Mouse (Mus musculus): Measurements from ENCODE around the gene Plekhj1.

Gene Plekhj1

DNA sequence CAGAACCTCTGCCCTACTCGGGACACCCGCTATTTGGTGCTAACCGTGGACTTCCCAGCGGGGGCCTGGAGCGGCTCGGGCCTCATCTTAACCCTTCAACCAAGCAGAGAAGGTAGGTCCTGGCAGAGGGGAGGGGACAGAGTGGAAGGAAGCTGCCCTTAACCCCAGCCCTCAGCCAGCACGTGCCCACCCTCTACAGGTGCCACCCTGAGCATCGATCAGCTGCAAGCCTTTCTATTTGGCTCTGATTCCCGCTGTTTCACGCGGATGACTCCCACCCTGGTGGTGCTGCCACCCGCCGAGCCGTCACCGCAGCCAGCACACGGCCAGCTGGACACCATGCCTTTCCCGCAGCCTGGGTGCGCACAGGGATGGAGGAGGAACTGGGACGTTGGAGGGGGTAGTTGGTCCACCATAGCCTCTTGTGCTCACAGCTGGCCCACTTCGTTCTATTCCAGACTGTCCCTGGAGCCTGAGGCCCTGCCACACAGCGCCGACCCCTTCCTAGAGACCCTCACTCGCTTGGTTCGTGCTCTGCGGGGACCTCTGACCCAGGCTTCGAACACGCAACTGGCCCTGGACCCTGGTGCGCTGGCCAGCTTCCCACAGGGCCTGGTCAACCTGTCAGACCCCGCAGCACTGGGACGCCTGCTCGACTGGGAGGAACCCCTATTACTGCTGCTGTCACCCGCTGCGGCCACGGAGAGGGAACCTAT is 8.1 kb upstream of the Plekhj1 start:
- in situ Hi-C loops (cut with MboI; ENCODE audit: unreplicated experiment in 2 of 2): no loop called here

DNA sequence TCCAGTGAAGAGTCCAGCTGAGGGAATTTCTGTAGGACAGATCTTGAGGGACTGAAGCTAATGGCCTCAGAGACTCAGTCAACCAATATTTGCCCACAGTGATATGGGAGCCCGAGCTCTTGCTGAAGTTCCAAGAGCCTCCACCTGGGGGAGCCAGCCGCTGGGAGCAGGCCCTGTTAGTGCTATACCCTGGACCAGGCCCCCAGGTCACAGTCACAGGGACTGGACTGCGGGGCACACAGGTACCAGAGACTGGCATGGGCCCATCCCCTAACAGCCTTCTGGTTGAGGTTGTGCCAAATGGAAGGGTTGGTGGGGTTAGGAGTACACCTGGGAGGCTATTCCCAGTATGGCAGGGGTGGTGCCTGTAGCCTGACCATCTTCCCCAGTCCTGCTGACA is 7.5 kb upstream of the Plekhj1 start:
- in situ Hi-C loops (cut with MboI; ENCODE audit: unreplicated experiment in 2 of 2): no loop called here

DNA sequence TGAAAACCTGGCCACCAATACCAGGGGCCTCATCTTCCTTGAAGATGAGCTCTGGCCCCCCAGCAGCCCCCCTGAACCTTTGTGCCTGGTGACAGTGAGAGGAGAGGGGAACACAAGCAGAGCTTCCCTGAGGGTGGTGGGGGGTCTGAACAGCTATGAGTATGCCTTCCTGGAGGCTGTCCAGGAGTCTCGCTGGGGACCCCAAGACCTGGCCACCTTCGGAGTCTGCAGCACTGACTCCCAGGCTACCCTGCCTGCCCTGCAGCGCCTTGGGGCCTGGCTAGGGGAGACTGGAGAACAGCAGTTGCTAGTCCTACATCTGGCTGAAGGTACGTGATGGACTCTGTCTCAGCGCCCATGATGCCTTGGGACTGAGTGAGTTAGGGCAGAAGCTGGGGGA is 6.9 kb upstream of the Plekhj1 start:
- in situ Hi-C loops (cut with MboI; ENCODE audit: unreplicated experiment in 2 of 2): no loop called here

DNA sequence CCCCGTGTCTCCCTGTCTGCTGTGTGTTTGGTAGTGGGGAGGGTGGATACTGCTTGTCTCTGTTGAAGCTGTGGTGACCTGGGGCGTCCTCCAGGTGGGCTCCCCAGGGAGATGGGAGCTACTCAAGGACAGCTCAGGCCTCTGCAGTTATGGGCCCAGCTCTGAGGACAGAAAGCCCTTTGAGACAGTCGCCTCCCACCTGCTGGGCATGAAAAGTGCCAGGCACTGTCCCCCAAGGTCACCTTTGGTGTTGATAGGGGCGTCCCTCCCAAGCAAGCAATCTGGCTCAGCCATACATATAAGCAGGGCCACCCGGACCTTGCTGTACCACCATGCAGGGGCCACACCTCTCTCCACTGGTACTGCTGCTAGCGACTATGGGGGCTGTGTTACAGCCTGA is 6.5 kb upstream of the Plekhj1 start, which contains the start of gene Amh:
TSS of gene Amh (plus strand) at position 328 of the 400 bp plus-strand sequence.
- in situ Hi-C loops (cut with MboI; ENCODE audit: unreplicated experiment in 2 of 2): no loop called here

DNA sequence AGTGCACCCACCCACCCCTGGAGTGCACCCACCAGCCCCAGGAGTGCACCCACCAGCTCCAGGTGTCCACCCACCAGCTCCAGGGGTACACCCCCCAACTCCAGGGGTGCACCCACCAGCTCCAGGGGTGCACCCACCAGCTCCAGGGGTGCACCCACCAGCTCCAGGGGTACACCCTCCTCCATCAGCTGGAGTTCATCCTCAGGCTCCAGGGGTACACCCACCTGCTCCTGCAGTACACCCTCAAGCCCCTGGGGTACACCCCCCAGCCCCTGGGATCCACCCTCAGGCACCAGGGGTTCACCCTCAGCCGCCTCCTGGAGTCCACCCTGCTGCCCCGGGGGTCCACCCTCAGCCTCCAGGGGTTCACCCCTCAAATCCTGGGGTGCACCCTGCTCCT is 5.9 kb upstream of the Plekhj1 start:
- in situ Hi-C loops (cut with MboI; ENCODE audit: unreplicated experiment in 2 of 2): no loop called here

DNA sequence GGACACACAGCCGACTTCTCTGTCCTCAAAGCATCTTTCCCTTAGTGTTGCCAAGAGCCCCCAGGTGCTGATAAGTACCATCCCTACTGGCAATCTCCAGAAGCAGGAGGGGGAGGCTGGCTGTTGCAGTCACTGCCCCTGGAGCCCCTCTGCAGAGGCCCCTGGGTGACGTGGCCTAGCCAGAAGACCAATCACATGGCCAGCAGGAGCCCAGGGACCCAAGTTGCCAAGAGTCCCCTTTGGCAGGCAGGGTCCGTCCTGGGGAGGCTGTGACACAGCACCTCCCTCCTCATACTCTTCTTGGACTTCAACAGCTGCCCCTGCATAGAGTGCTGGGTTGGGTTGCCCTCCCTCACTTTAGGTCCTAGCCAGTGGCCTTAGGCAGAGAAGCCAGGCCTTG is 4.6 kb upstream of the Plekhj1 start:
- in situ Hi-C loops (cut with MboI; ENCODE audit: unreplicated experiment in 2 of 2): no loop called here

DNA sequence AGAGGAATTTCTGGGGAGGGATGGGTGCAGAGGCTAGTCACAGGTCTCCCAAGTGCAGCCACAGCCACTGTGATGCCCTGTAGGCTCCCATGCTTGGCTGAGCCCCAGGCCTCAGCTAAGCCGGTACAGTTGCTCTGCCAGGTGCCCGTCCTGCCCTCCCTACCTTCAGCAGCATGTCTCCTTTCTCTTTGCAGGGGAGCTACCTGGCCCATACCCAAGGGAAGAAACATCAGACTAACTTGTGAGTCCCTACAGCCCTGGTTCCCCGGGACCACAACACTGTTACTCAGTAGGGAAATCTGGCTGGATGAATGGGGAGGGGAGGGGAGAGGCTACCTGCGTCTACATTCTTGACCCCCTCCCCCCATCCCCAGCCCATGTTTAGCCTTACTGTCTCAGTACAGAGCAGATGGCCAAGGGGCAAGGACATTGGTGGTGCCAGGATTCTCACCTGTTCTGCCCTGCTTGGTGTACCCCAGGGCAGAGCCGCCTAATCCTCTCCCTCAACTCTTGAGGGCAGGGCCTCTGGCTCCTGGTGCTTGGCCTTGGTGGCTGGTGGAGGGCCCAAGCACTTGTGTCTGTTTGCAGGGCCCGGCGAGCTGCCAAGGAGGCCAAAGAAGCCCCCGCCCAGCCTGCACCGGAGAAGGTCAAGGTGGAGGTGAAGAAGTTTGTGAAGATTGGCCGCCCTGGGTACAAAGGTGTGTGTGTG is 3.9 kb upstream of the Plekhj1 start:
- in situ Hi-C loops (cut with MboI; ENCODE audit: unreplicated experiment in 2 of 2): no loop called here

DNA sequence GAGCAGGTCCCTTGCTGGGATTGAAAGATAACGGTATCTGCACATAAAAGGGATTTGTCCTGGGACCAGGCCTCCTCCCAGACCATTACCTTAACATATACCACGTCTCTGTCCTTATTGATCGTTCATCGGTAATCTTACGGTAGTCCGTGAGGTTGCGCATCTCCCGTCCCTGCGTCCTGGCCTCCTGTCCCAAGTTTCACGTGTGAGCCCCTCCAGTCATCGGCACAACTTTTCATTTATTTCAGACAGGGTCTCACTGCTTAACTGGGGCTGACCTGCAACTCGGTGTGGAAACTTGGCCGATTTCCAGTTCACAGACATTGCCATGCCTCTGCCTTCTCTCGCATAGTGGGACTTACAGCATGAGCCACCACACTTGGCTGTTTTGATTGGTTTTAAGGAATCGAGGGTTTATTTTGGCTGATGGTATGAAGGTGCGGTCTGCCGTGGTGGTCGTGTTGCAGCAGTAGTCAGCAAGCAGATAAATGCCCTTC is 692 bp upstream of the Plekhj1 start:
- in situ Hi-C loops (cut with MboI; ENCODE audit: unreplicated experiment in 2 of 2): no loop called here

DNA sequence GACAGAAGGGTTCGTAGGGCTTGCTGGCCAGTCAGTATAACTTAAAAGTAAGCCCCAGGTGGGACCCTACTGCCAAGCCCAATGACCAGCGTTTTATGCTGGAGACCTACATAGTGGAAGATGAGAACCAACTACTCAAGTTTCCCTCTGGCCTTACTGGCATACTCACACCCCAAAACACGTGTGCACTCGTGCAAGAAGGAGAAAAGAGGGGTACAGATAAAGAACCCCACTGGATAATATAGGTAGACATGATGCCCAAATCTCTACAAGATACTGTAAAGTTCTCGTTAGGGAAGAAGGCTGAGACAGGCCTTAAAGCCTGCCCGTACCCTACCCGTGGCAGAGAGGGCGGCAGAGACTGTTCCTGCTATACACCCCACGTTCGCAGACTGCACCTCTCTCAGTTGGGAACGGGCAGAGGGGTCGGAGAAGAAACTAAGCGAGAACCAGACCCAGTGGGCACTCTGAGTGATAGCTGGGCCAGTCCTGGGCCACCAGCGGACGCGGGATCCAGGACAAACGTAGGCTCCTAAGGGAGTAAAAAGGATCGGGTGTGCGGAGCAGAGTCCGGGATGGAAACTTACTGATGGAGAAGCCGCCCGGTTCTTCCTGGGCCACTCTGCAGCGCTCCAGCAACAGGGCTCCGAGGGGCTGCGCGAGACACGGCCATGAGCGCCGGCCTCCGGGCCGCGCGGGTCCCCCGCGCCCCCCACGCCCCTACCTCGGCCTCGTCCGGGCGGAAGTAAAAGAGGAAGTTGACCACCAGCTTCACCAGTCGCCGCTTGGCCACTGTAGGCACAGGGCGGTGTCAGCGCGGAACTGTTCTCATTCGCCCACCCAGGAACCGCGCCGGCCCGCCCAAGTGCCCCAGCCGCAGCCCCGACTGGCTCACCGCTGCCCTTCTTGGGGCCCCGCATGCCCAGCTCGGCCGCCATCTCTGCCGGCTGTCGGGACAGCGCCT is 958 bp downstream of the Plekhj1 start:
- in situ Hi-C loops (cut with MboI; ENCODE audit: unreplicated experiment in 2 of 2): no loop called here

DNA sequence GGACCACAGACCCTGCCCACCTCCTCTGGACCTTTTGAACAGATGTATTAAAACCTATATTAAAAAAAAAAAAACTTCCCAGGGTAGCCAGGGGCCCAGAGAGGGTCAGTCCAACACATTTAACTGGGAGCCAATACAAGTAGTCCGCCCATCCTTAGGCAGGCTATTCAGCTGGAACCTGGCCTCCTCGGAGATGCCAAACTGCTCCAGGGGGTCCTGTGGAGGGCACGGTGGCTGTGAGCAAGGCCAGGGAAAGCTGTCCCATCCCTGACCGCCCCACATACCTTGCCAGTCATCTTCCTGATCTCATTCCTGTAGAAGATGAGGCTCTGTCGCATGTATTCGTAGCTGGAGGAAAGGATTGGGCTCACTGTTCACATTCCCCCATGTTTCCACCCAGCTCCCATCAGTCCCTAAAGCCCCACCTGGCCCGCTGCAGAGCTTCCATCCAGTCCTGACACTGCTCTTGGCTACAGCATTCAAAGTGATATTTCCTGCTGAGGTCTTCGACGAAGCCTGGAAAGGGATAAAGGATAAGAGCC is 2.0 kb downstream of the Plekhj1 start:
- in situ Hi-C loops (cut with MboI; ENCODE audit: unreplicated experiment in 2 of 2): no loop called here

DNA sequence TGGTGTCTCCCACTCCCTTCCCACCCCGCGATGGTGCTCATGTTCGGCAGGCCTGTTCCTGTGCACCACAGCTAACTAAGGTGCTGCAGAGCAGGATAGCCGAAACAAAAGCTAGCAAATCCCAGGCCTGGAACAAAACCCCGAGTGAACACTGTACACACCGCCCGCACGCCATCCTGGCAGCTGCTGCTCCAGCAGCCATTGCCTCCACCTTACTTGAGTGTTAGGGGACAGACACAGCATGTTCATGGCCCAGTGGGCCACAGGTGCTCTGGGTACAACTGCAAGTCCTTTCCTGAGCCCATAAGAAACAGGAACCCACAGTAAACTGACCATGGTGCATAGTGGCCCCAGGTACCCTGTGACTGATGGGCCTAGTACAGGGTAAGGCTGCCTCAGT is 3.7 kb downstream of the Plekhj1 start:
- in situ Hi-C loops (cut with MboI; ENCODE audit: unreplicated experiment in 2 of 2): no loop called here

DNA sequence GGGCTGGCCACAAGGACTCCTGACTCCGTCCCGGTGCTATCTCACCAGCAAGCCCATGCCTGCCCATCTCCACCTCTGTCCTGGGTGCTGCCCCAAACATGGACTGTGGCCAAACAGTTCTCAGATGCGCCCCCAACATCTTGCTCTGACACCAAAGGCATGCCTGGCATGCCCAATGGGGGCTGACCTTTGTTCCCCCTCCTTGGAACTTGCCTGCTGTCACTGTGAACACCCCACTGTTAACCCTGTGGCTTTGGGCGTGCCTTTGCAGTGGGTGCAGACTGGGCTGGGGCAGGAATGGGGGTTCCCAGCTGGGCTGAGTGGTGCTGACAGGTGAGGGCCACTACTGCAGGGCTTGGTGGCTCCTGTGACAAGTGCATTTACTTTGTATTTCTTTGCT is 4.6 kb downstream of the Plekhj1 start:
- in situ Hi-C loops (cut with MboI; ENCODE audit: unreplicated experiment in 2 of 2): no loop called here

DNA sequence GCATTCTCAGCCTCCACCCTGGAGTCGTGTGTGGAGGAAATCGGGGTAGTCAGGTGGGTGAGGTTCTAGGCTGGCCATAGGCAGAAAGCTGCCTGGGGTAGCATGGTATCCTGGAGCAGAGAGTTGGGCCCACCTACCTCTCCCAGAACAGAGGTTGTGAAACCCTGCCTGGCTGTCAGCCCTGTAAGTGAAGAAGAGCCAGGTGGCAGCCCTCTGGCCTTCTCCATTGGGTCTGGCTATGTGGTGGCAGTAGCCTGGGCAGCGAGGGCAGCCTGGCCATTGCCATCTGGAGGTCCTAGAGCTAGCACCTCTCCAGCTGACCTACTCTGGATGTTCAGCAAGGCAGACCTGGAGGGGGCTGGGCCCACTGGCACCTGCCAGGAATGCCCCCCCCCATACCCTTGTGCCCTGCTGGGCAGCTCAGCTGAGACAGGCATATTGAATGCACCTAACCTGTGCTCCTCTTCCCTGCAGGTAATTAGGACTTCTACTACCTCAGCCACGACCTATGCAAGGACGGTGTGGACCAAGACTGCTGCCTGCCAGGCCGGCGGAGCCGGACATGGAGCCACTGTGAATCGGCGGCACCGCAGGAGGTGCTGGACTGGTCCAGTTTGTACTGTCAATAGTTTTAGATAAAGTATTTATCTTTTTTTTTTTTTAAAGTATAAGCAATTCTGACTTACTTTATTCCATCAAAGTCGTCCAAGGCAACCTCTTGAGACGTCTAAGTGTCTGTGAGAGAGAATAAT is 5.2 kb downstream of the Plekhj1 start:
- in situ Hi-C loops (cut with MboI; ENCODE audit: unreplicated experiment in 2 of 2): no loop called here

DNA sequence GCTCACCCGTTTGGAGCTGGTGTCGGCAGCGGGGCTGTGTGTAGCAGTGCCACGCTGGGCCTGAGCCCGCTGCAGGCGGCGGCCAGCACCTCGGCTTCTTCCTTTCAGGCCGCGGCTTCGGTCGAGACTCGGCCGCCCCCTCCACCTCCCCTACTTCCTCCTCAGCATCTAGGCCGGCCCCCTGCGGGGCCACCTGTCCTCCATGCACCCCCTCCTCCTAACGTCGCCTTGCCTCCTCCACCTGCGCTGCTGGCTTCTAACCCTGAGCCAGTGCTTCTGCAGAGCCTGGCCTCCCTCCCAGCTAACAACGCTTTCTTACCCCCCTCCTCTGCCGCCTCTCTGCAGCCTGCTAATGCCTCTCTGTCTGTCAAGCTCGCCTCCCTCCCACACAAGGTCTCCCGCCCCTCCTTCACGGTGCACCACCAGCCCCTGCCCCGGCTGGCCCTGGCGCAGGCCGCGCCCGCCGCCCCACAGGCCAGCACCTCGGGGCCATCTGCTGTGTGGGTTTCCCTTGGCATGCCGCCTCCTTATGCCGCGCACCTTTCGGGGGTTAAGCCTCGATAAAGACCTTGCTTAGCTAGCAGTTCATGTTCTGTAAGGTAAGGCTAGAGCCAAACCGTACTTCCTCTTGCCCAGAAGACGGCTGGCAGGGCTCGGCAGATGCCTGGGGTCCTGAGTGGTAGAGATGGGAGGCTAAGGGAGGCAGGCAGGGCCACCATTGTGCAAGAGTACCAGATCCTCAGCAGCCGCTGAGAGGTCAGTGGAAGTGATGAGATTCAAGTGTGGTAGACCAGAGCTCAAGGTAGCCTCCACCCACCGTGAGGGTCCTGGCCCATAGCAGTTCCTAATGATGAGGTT is 6.0 kb downstream of the Plekhj1 start:
- in situ Hi-C loops (cut with MboI; ENCODE audit: unreplicated experiment in 2 of 2): no loop called here

DNA sequence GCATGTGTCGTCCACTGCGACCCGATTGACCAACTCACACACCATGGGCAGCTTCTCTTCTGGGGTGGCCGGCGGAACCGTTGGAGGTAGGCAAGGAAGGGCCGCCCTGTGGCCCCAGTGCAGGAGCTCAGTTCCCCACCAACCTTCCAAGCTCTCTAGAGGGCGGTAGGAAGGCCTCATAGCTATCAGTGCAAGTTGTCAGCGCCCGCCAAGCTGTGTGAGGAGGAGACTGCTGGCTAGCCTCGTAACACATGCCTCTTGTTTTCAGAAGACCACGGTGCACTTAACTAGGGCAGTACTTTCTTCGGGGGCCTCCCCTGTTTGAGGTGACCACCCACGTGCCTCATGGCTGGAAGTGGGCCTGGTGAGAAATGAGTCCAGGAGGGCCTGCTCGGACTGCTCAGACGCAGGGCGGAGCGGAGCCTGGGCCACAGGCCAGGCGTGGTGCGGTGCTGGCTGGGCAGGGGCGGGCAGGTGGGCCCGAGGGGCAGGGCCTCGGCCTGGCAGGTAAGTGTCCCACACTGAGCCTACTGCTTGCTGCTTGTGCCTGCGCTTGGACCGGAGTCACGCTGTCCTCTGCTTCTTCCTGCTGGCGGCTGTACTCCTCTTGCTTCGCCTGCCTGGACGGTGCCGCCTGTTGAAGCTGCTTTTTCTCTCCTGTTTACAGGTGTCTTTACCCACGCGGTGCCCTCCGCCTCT is 6.8 kb downstream of the Plekhj1 start:
- in situ Hi-C loops (cut with MboI; ENCODE audit: unreplicated experiment in 2 of 2): no loop called here

DNA sequence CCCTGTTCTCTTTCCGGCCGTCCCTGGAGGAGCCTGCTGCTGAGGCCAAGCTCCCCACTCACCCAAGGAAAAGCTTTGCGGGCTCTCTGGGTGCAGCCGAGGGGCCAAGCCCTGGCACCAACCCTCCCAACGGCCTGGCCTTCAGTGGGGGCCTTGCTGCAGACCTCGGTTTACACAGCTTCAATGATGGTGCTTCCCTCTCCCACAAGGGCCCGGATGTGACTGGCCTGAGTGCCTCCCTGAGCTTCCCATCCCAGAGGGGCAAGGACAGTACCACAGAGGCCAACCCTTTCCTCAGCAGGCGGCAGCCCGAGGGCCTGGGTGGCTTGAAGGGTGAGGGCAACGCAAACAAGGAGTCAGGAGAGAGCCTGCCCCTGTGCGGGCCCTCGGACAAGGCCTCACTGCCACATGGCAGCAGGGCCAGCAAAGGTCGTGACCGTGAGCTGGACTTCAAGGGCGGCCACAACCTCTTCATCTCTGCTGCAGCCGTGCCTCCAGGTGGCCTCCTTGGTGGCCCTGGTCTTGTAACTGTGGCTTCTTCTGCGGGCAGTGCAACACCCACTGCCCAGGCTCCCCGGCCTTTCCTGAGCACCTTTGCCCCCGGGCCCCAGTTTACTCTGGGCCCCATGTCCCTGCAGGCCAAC is 7.5 kb downstream of the Plekhj1 start:
- in situ Hi-C loops (cut with MboI; ENCODE audit: unreplicated experiment in 2 of 2): no loop called here

DNA sequence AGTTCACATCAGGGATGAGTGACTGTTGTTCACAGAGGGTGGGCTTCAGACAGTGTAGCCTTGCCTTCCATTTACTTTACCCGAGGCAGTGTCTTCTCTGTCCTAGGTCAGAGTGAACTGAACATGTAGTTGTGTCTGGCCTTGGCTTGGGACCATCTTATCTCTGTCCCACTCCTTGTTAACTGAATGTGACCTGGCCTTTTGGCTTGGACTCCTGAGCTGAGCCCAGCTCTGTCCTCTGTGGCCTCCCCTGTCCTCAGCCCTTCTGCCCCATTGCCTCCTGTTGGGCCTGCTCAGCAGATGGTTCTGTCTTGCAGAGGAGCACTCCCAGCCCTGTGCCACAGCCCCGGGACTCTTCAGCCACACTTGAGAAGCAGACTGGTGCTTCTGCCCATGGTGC is 10.9 kb downstream of the Plekhj1 start:
- in situ Hi-C loops (cut with MboI; ENCODE audit: unreplicated experiment in 2 of 2): no loop called here

DNA sequence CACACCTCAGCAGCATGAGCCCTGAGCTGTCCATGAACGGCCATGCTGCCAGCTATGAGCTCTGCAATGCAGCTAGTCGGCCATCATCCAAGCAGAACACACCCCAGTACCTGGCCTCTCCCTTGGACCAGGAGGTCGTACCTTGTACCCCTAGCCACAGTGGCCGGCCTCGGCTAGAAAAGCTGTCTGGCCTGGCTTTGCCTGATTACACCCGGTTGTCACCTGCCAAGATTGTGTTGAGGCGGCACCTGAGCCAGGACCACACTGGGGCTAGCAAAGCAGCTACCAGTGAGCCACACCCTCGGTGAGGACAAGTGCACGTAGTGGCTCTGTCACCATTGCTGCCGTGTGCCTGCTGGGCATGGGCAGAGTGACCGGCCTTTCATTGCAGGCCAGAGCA is 12.5 kb downstream of the Plekhj1 start:
- in situ Hi-C loops (cut with MboI; ENCODE audit: unreplicated experiment in 2 of 2): no loop called here
